Mouse (Mus musculus) embryo, embryonic 10 days (tissue): Measurements from ENCODE around the gene Gpr162.
A peak's percentile ranks its signal among the peaks of the same experiment; 100 is the strongest.
"Not testable (repeated sequence)": the region's sequence is repeated elsewhere in the genome, so short reads cannot be mapped to it uniquely, and the experiment has no call there.

Experiments used
- DNase-seq: peaks from one replicate; pipeline ENCODE4 v3.0.0-alpha.2; 2015; ENCODE audit warnings: low spot score

Gene Gpr162

GRCm38 (mm10) chr6:124863658-124864298 is at the start of gene Gpr162:
Gpr162 (minus strand) TSS chr6:124863983.
- peak; percentile 74 for DNase-seq

GRCm38 (mm10) chr6:124913214-124913613 is 49.4 kb upstream of the Gpr162 start:
- DNase-seq = no peak

- DNase-seq = no peak
These were observed 47.9 kb upstream of the Gpr162 start, which contains the start of gene Lag3 for GRCm38 (mm10) chr6:124911533-124912218. Lag3 (minus strand) TSS chr6:124911705.

- DNase-seq = peak; percentile 56
These were observed 46.2 kb upstream of the Gpr162 start for GRCm38 (mm10) chr6:124910032-124910431.

- no peak for DNase-seq
These were observed 44.0 kb upstream of the Gpr162 start for GRCm38 (mm10) chr6:124907767-124908166.

GRCm38 (mm10) chr6:124904991-124905860 is 41.4 kb upstream of the Gpr162 start:
- peak; percentile 22 for DNase-seq

- DNase-seq = peak; percentile 84
These were observed 40.6 kb upstream of the Gpr162 start for GRCm38 (mm10) chr6:124904161-124904981.

- DNase-seq = peak; percentile 97
These were observed 39.9 kb upstream of the Gpr162 start for GRCm38 (mm10) chr6:124903580-124904151.

GRCm38 (mm10) chr6:124901851-124902250 is 38.1 kb upstream of the Gpr162 start:
- DNase-seq = no peak

- no peak for DNase-seq
These were observed 37.2 kb upstream of the Gpr162 start for GRCm38 (mm10) chr6:124900801-124901480.

- DNase-seq = no peak
These were observed 36.4 kb upstream of the Gpr162 start for GRCm38 (mm10) chr6:124900056-124900800.

GRCm38 (mm10) chr6:124898359-124898758 is 34.6 kb upstream of the Gpr162 start:
- no peak for DNase-seq

GRCm38 (mm10) chr6:124894113-124894512 is 30.3 kb upstream of the Gpr162 start:
- DNase-seq = not testable (repeated sequence)

- DNase-seq = no peak
These were observed 27.2 kb upstream of the Gpr162 start for GRCm38 (mm10) chr6:124890997-124891396.

GRCm38 (mm10) chr6:124888555-124889125 is 24.9 kb upstream of the Gpr162 start:
- DNase-seq = no peak

- DNase-seq = no peak
These were observed 24.2 kb upstream of the Gpr162 start, which contains the start of gene Cd4 for GRCm38 (mm10) chr6:124887986-124888385. Cd4 (minus strand) TSS chr6:124888221.

- no peak for DNase-seq
These were observed 22.2 kb upstream of the Gpr162 start for GRCm38 (mm10) chr6:124885956-124886381.

- DNase-seq = no peak
These were observed 21.1 kb upstream of the Gpr162 start for GRCm38 (mm10) chr6:124884714-124885500.

GRCm38 (mm10) chr6:124883351-124883750 is 19.6 kb upstream of the Gpr162 start:
- DNase-seq = no peak
